8 mouse cellular contexts compared by ENCODE assay signal in genomic region chr19:46689460-46690372, GRCm38 (mm10). TPM values are rescaled to one million over a fixed set of nuclear protein-coding genes. Genes with fewer than 3 reads are reported as not detected.
DNase-seq lines count a peak whose midpoint lies in the region; ATAC-seq lines count a peak whose summit lies in the region.

Gene Borcs7 (plus strand): TSS chr19:46689906.

- H3K4me3 ChIP-seq in brown adipose tissue, adult 24 weeks (ENCODE audit: insufficient read depth, low read depth, low read length), result peak within 1 kb of the TSS; percentile 93
- peak within 1 kb of the TSS; percentile 89 to 95 for H3K4me3 ChIP-seq in heart, embryonic 14.5 days (ENCODE audit: control insufficient read depth in 1 of 2, insufficient read depth in 1 of 2, low read depth in 1 of 2, low read length in 2 of 2)
- peak within 1 kb of the TSS; percentile 69 for H3K4me3 ChIP-seq in liver, embryonic 13.5 days (replicated peaks)
- peak within 1 kb of the TSS; percentile 70 for H3K4me3 ChIP-seq in stomach, embryonic 16.5 days (replicated peaks; ENCODE audit: low read length)

- 3% methylated on average over 44 of the region's 44 CpGs for WGBS in heart, embryonic 14.5 days
- WGBS in liver, embryonic 13.5 days (ENCODE audit: insufficient replicate concordance), result 2% methylated on average over 44 of the region's 44 CpGs
- 2% methylated on average over 44 of the region's 44 CpGs for WGBS in stomach, embryonic 16.5 days

- peak; percentile 89 for ATAC-seq in heart, embryonic 14.5 days (ENCODE audit: insufficient number of reproducible peaks, insufficient read depth, low FRiP score, low read depth)
- peak; percentile 93 for ATAC-seq in liver, embryonic 13.5 days (ENCODE audit: low read depth)
- ATAC-seq in stomach, embryonic 16.5 days (ENCODE audit: insufficient read depth, low FRiP score), result peak; percentile 96

- peaks cover 11% of the 10 kb centered on the region for H3K36me3 ChIP-seq in heart, embryonic 14.5 days (ENCODE audit: control insufficient read depth, insufficient read depth, low read length)
- no peaks in the 10 kb centered on the region for H3K36me3 ChIP-seq in liver, embryonic 13.5 days
- H3K36me3 ChIP-seq in stomach, embryonic 16.5 days (ENCODE audit: control insufficient read depth, insufficient read depth, low read length), result no peaks in the 10 kb centered on the region

- DNase-seq in CD4-positive, CD25-positive, alpha-beta regulatory T cell, adult 2 months (ENCODE audit: low read depth, low spot score), result peak; percentile 87
- peak; percentile 65 for DNase-seq in fibroblast of lung, adult 2 months (ENCODE audit: low read depth)
- DNase-seq in kidney, postnatal 14 days, result peak; percentile 90
- peak; percentile 78 for DNase-seq in liver, embryonic 13.5 days
- peak; percentile 87 for DNase-seq in neural tube, embryonic 10.5 days (ENCODE audit: extremely low spot score, low spot score)

- peak within 1 kb of the TSS; percentile 70 for H3K4me2 ChIP-seq in heart, embryonic 14.5 days (ENCODE audit: low read length)
- peak within 1 kb of the TSS; percentile 65 for H3K4me2 ChIP-seq in liver, embryonic 13.5 days
- peak within 1 kb of the TSS; percentile 52 for H3K4me2 ChIP-seq in stomach, embryonic 16.5 days (ENCODE audit: low read depth, low read length)

- H3K27me3 ChIP-seq in heart, embryonic 14.5 days (ENCODE audit: control insufficient read depth, insufficient read depth, low read length), result no peaks in the 10 kb centered on the region
- H3K27me3 ChIP-seq in liver, embryonic 13.5 days, result no peaks in the 10 kb centered on the region
- H3K27me3 ChIP-seq in stomach, embryonic 16.5 days (ENCODE audit: control insufficient read depth, insufficient read depth, low read length), result no peaks in the 10 kb centered on the region

- H3K9ac ChIP-seq in heart, embryonic 14.5 days (ENCODE audit: low read length), result peak within 1 kb of the TSS; percentile 93
- peak within 1 kb of the TSS; percentile 71 for H3K9ac ChIP-seq in liver, embryonic 13.5 days
- H3K9ac ChIP-seq in stomach, embryonic 16.5 days (ENCODE audit: low read length), result peak within 1 kb of the TSS; percentile 85

- no peaks in the 10 kb centered on the region for H3K9me3 ChIP-seq in heart, embryonic 14.5 days (ENCODE audit: control insufficient read depth, low read length)
- no peaks in the 10 kb centered on the region for H3K9me3 ChIP-seq in liver, embryonic 13.5 days (replicated peaks)
- no peaks in the 10 kb centered on the region for H3K9me3 ChIP-seq in stomach, embryonic 16.5 days (replicated peaks; ENCODE audit: control insufficient read depth, low read length)

- H3K27ac ChIP-seq in brown adipose tissue, adult 24 weeks (replicated peaks; ENCODE audit: low read depth, low read length), result peak within 1 kb of the TSS; percentile 97
- H3K27ac ChIP-seq in heart, embryonic 14.5 days (replicated peaks in 1 of 2; ENCODE audit: control insufficient read depth in 1 of 2, insufficient read depth in 1 of 2, low read depth in 2 of 2, low read length in 2 of 2), result peak within 1 kb of the TSS; percentile 77 to 82; a peak in 3 of 4 replicates
- H3K27ac ChIP-seq in liver, embryonic 13.5 days, result peak within 1 kb of the TSS; percentile 11; the same call in 1 of the 2 replicates
- peak within 1 kb of the TSS; percentile 66 for H3K27ac ChIP-seq in stomach, embryonic 16.5 days (ENCODE audit: low read length)

- peaks cover 3% of the 10 kb centered on the region; the same call in 1 of the 2 replicates for H3K4me1 ChIP-seq in brown adipose tissue, adult 24 weeks (ENCODE audit: control insufficient read depth, insufficient read depth, insufficient read length, low read length)
- peaks cover 2 to 6% of the 10 kb centered on the region in 2 experiments; a peak in 3 of 4 replicates for H3K4me1 ChIP-seq in heart, embryonic 14.5 days (ENCODE audit: control insufficient read depth in 2 of 2, insufficient read depth in 2 of 2, low read length in 2 of 2)
- peaks cover 16% of the 10 kb centered on the region for H3K4me1 ChIP-seq in liver, embryonic 13.5 days (replicated peaks)
- H3K4me1 ChIP-seq in stomach, embryonic 16.5 days (ENCODE audit: control insufficient read depth, insufficient read depth, low read length), result no peaks in the 10 kb centered on the region

RNA-seq across cellular contexts. Expression of gene Borcs7, which starts in this region (rescaled TPM):
- 20.4 and 24.7 TPM in 2 replicates for polyA plus RNA-seq in brown adipose tissue, adult 24 weeks (2012; ENCODE audit: insufficient read depth, insufficient read length, missing spikeins)
- 17.9 and 20.0 TPM in 2 replicates for polyA plus RNA-seq in heart, embryonic 14.5 days (2014; fragmentation: Nextera tagmentation; extraction: Ambion mirVana)
- polyA plus RNA-seq in liver, embryonic 13.5 days (2015; fragmentation: Nextera tagmentation; extraction: Ambion mirVana), result 6.6 and 7.1 TPM in 2 replicates
- 14.1 and 15.3 TPM in 2 replicates for polyA plus RNA-seq in stomach, embryonic 16.5 days (2015; fragmentation: Nextera tagmentation; extraction: Ambion mirVana)

Comparison
In these comparisons a context has a peak if more than half of its experiments do, and no peak if none do; other contexts are left out.
1. Peak in every context shown above with its lines: DNase-seq, ATAC-seq, H3K4me3 ChIP-seq and H3K27ac ChIP-seq.
2. H3K27ac ChIP-seq: peak in every context shown above with its lines; median percentile 97 in brown adipose tissue, adult 24 weeks; 80 in heart, embryonic 14.5 days; 66 in stomach, embryonic 16.5 days; 11 in liver, embryonic 13.5 days.